Mouse (Mus musculus) embryonic facial prominence, embryonic 14.5 days (tissue): Measurements from ENCODE around the gene Fam234a. TPM values are rescaled to one million over a fixed set of nuclear protein-coding genes. Genes with fewer than 3 reads are reported as not detected.
"Not testable (repeated sequence)": the region's sequence is repeated elsewhere in the genome, so short reads cannot be mapped to it uniquely, and the experiment has no call there.

Experiments used
- ATAC-seq: fragments of 200-750 bp; cut with Nextera tagmentation; 2 replicates; pipeline ENCODE4 v1.8.0; 2017; ENCODE audit warnings: low read depth, moderate number of reproducible peaks, moderate TSS enrichment
- DNase-seq: peaks from one replicate; pipeline ENCODE4 v3.0.0-alpha.2; 2015; ENCODE audit warnings: low spot score
- H3K27ac ChIP-seq: fragments of 300-500 bp; sonication (generic); replicated peaks from 2 replicates; pipeline ENCODE4 v1.5.1; 2014; ENCODE audit warnings: low read depth, mild to moderate bottlenecking, low read length, moderate library complexity
- H3K27me3 ChIP-seq: fragments of 300-500 bp; sonication (generic); replicated peaks from 2 replicates; pipeline ENCODE4 v1.6.1; 2014; ENCODE audit warnings: low read length; ENCODE audit not compliant: control insufficient read depth, insufficient read depth
- H3K36me3 ChIP-seq: fragments of 300-500 bp; sonication (generic); 2 replicates; pipeline ENCODE4 v1.6.1; 2014; ENCODE audit warnings: low read length, mixed read lengths; ENCODE audit not compliant: control insufficient read depth, insufficient read depth
- H3K4me1 ChIP-seq: fragments of 300-500 bp; sonication (generic); 2 replicates; pipeline ENCODE4 v1.6.1; 2014; ENCODE audit warnings: antibody characterized with exemption, low read length; ENCODE audit not compliant: control insufficient read depth, insufficient read depth
- H3K4me2 ChIP-seq: fragments of 300-500 bp; sonication (generic); 2 replicates; pipeline ENCODE4 v1.6.1; 2014; ENCODE audit warnings: low read depth, mild to moderate bottlenecking, low read length, moderate library complexity, mixed read lengths
- H3K4me3 ChIP-seq: fragments of 300-500 bp; sonication (generic); 2 replicates; pipeline ENCODE4 v1.5.1; 2014; ENCODE audit warnings: low read depth, mild to moderate bottlenecking, low read length
- H3K9ac ChIP-seq: fragments of 300-500 bp; sonication (generic); 2 replicates; pipeline ENCODE4 v1.6.1; 2014; ENCODE audit warnings: low read depth, mild to moderate bottlenecking, low read length, moderate library complexity, mixed read lengths
- H3K9me3 ChIP-seq: fragments of 300-500 bp; sonication (generic); 2 replicates; pipeline ENCODE4 v1.6.1; 2016; ENCODE audit warnings: low read length; ENCODE audit not compliant: control insufficient read depth
- WGBS: fragments of 180-500 bp; shearing (Covaris S2); extraction: QIAGEN DNeasy Blood & Tissue Kit; methylation state at CpG from one replicate; pipeline ENCODE4 v1.1.7; 2014; 5-methylcytosine and 5-hydroxymethylcytosine counted together
- polyA plus RNA-seq: library from polyadenylated mRNA; unstranded; fragments of >200 nt; fragmentation: Nextera tagmentation; extraction: Ambion mirVana; gene quantifications from 2 replicates; pipeline ENCODE4 v1.2.1, GENCODE M21; 2014

Gene Fam234a
- 39.4 and 42.3 TPM in 2 replicates for polyA plus RNA-seq

DNA sequence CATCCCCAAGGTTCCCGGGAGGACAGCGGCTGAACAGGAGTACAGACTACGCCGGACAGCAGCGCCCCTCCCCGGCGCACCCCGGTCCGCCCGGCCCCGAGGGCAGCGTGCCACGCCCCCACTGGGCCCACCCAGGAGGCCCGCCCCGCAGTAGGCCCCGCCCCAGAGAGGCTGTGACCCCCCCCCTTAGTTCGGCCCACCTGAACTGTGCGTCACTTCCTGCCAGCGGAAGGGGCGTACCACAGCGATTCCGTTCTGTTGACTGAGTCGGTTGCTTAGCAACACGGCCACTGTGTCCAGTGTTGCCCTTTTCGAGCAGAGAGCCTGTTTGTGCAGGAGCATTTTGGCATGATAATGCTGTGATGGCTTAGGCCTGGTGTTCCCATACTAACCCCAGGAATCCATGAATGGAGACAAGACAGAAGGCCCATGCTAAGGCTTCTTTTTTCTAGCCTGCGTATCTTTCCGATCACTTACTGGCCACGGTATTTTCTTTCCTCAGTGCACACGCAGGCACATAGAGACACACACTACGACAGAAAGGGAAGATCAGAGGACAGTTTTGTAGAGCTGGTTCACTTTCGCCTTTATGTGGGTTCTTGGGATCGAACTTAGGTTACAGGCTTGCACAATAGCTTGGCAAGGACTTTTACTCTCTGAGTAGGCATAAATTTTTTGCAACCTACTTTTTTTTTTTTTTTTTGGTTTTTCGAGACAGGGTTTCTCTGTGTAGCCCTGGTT lies at the start of gene Fam234a:
TSS of gene Fam234a (minus strand) at position 142 of the 741 bp plus-strand sequence.
- H3K4me2 ChIP-seq: peak within 1 kb of the TSS; percentile 74
- peak within 1 kb of the TSS; percentile 74 for H3K9ac ChIP-seq
- ATAC-seq (peak; percentile 97), DNase-seq (peak; percentile 98)
- H3K27me3 ChIP-seq: no peaks in the 10 kb centered on the region
- WGBS: 7% methylated on average over 27 of the region's 33 CpGs
- H3K27ac ChIP-seq: peak within 1 kb of the TSS; percentile 87
- H3K4me1 ChIP-seq: peaks cover 6% of the 10 kb centered on the region
- H3K36me3 ChIP-seq: no peaks in the 10 kb centered on the region
- H3K9me3 ChIP-seq: no peaks in the 10 kb centered on the region
- H3K4me3 ChIP-seq: peak within 1 kb of the TSS; percentile 84

DNA sequence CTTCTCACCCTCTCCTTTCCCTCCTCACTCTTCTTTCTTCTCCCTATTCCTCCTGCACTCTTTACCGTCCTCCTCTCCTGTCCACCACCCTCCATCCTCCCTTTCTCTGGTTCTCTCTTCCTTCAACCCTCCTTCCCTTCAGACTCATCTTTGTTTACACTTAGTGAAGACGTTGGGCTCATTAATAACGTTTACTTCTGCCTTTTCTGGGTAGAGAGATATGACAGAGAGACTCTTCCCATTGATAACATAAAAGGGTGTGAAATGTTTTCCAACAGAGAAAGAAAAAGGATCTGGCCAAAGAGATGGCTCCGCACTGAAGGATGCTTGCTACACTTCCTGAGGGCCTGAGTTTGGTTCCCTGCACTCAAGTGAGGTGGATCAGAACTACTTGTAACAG lies 45.4 kb upstream of the Fam234a start:
- Histone ChIP-seq H3K4me3 (no peak overlapping the region), H3K9ac (no peak overlapping the region), H3K4me2 (no peak overlapping the region), H3K27me3 (no peaks in the 10 kb centered on the region), H3K9me3 (peaks cover 10% of the 10 kb centered on the region; the same call in 1 of the 2 replicates), H3K27ac (no peak overlapping the region), H3K36me3 (peaks cover 69% of the 10 kb centered on the region), H3K4me1 (no peaks in the 10 kb centered on the region)
- ATAC-seq (no peak), DNase-seq (no peak)
- WGBS: 87% methylated on average over 4 of the region's 4 CpGs

- peaks cover 4% of the 10 kb centered on the region; the same call in 1 of the 2 replicates for H3K9me3 ChIP-seq
- no peaks in the 10 kb centered on the region for H3K4me1 ChIP-seq
- H3K27me3 ChIP-seq: no peaks in the 10 kb centered on the region
- no peak overlapping the region for H3K4me2 ChIP-seq
- ATAC-seq (no peak), DNase-seq (no peak)
- no peak overlapping the region for H3K9ac ChIP-seq
- no peak overlapping the region for H3K27ac ChIP-seq
- 86% methylated on average over 8 of the region's 8 CpGs for WGBS
- no peak overlapping the region for H3K4me3 ChIP-seq
- H3K36me3 ChIP-seq: peaks cover 94% of the 10 kb centered on the region
These were observed 42.3 kb upstream of the Fam234a start for GRCm38 (mm10) chr17:26286199-26286955.

- no peak for ATAC-seq
- Histone ChIP-seq H3K27ac (no peak overlapping the region), H3K9me3 (no peaks in the 10 kb centered on the region), H3K27me3 (no peaks in the 10 kb centered on the region), H3K4me2 (no peak overlapping the region), H3K9ac (no peak overlapping the region), H3K4me1 (no peaks in the 10 kb centered on the region), H3K4me3 (no peak overlapping the region), H3K36me3 (peaks cover 89% of the 10 kb centered on the region)
- 91% methylated on average over 4 of the region's 4 CpGs for WGBS
- peak; percentile 32 for DNase-seq
These were observed 32.7 kb upstream of the Fam234a start for GRCm38 (mm10) chr17:26276711-26277110.

DNA sequence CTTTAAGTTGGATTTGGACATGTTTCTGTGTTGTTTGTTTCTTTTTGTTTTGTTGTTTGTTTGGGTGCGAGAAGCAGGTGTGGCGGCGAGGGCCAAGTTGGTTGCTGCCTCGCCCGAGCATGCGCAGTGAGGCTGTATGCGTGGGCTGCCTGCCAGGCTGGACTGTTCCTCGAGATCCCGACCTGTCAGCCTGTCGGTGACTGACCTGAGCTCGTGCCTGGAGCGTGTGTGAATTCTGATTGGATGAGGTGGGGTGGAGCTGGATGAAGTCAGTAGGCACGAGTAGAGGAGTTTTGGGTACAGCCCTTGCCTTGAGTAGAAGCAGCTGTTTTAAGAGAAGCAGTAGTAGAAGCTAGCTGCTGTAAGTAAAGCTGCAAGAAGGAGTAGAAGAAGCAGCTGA lies 31.9 kb upstream of the Fam234a start:
- no peak overlapping the region for H3K4me2 ChIP-seq

GRCm38 (mm10) chr17:26272586-26272985 lies 28.5 kb upstream of the Fam234a start:
- H3K9ac ChIP-seq: no peak overlapping the region
- H3K4me3 ChIP-seq: no peak overlapping the region
- H3K4me2 ChIP-seq: no peak overlapping the region
- H3K4me1 ChIP-seq: no peaks in the 10 kb centered on the region
- DNase-seq: no peak
- H3K27me3 ChIP-seq: no peaks in the 10 kb centered on the region
- WGBS: 87% methylated on average over 3 of the region's 3 CpGs
- no peaks in the 10 kb centered on the region for H3K9me3 ChIP-seq
- ATAC-seq: no peak
- no peak overlapping the region for H3K27ac ChIP-seq
- H3K36me3 ChIP-seq: peaks cover 76% of the 10 kb centered on the region

More for the DNA sequence above, 31.9 kb upstream of the Fam234a start:
- no peaks in the 10 kb centered on the region for H3K4me1 ChIP-seq
- ATAC-seq (no peak), DNase-seq (no peak)
- H3K27ac ChIP-seq: no peak overlapping the region
- H3K36me3 ChIP-seq: peaks cover 89% of the 10 kb centered on the region
- 86% methylated on average over 13 of the region's 13 CpGs for WGBS
- no peak overlapping the region for H3K9ac ChIP-seq
- no peak overlapping the region for H3K4me3 ChIP-seq
- H3K27me3 ChIP-seq: no peaks in the 10 kb centered on the region
- H3K9me3 ChIP-seq: no peaks in the 10 kb centered on the region

GRCm38 (mm10) chr17:26269577-26269976 lies 25.5 kb upstream of the Fam234a start:
- H3K4me1 ChIP-seq, DNase-seq, ATAC-seq, H3K27ac ChIP-seq, H3K4me3 ChIP-seq, H3K27me3 ChIP-seq, H3K9ac ChIP-seq, H3K9me3 ChIP-seq, H3K4me2 ChIP-seq: not testable (repeated sequence)
- 91% methylated on average over 10 of the region's 10 CpGs for WGBS
- H3K36me3 ChIP-seq: peaks cover 76% of the 10 kb centered on the region

GRCm38 (mm10) chr17:26268851-26269250 lies 24.8 kb upstream of the Fam234a start:
- no peak for DNase-seq
- no peaks in the 10 kb centered on the region for H3K27me3 ChIP-seq
- no peaks in the 10 kb centered on the region for H3K9me3 ChIP-seq
- WGBS: 88% methylated on average over 1 of the region's 1 CpGs
- H3K4me1 ChIP-seq: no peaks in the 10 kb centered on the region
- no peak overlapping the region for H3K27ac ChIP-seq
- no peak for ATAC-seq
- no peak overlapping the region for H3K9ac ChIP-seq
- no peak overlapping the region for H3K4me3 ChIP-seq
- H3K36me3 ChIP-seq: peaks cover 79% of the 10 kb centered on the region
- no peak overlapping the region for H3K4me2 ChIP-seq
